Mouse (Mus musculus) spleen, adult 2 months (tissue): ENCODE results near the gene Plekha6. TPM values are rescaled to one million over a fixed set of nuclear protein-coding genes. Genes with fewer than 3 reads are reported as not detected.

Experiments used
- DNase-seq, 2 experiments: peaks; one replicate each; pipeline versions ENCODE4 v3.0.0 to v3.0.0-alpha.2; 2012 to 2021; ENCODE audit warnings: low spot score in 2 of 2, low read depth in 1 of 2
- H3K27ac ChIP-seq: fragments of 200-500 bp; 2 replicates; pipeline ENCODE4 v1.5.1; 2012; ENCODE audit warnings: low read length, inconsistent platforms; ENCODE audit not compliant: insufficient read depth
- H3K27me3 ChIP-seq: fragments of 200-500 bp; 2 replicates; pipeline ENCODE4 v1.6.1; 2012; ENCODE audit warnings: mild to moderate bottlenecking, moderate library complexity, low read length, inconsistent platforms; ENCODE audit not compliant: control insufficient read depth, insufficient read depth
- H3K36me3 ChIP-seq: fragments of 200-500 bp; 2 replicates; pipeline ENCODE4 v1.6.1; 2012; ENCODE audit warnings: mild to moderate bottlenecking, low read length, inconsistent platforms; ENCODE audit not compliant: control insufficient read depth, insufficient read depth
- H3K4me1 ChIP-seq: fragments of 200-500 bp; 2 replicates; pipeline ENCODE4 v1.6.1; 2011; ENCODE audit warnings: inconsistent platforms; ENCODE audit not compliant: control insufficient read depth, insufficient read depth, insufficient read length
- H3K4me3 ChIP-seq: fragments of 200-500 bp; 2 replicates; pipeline ENCODE4 v1.5.1; 2011; ENCODE audit warnings: mild to moderate bottlenecking, inconsistent platforms; ENCODE audit not compliant: insufficient read depth, insufficient read length; ENCODE audit errors: extremely low read depth
- CTCF ChIP-seq: fragments of 200-500 bp; IDR thresholded peaks from 2 replicates; pipeline ENCODE4 v1.5.1; 2011; ENCODE audit warnings: mild to moderate bottlenecking, inconsistent platforms; ENCODE audit not compliant: insufficient read depth, insufficient read length, insufficient replicate concordance; ENCODE audit errors: extremely low read depth
- POLR2A ChIP-seq: fragments of 200-500 bp; IDR thresholded peaks from 2 replicates; pipeline ENCODE4 v1.6.1; 2011; ENCODE audit warnings: low read depth, low read length, inconsistent platforms
- WGBS: fragments of 180-500 bp; shearing (Covaris S2); methylation state at CpG from one replicate; pipeline ENCODE4 v1.1.7; 2018; 5-methylcytosine and 5-hydroxymethylcytosine counted together
- polyA plus RNA-seq: library from polyadenylated mRNA; depleted of rRNA; stranded (reverse); fragments of >200 nt; gene quantifications from 2 replicates; pipeline ENCODE4 v1.2.3, GENCODE M21; 2012

Plekha6 gene
- polyA plus RNA-seq, 1 experiment = 26.0 TPM

DNA sequence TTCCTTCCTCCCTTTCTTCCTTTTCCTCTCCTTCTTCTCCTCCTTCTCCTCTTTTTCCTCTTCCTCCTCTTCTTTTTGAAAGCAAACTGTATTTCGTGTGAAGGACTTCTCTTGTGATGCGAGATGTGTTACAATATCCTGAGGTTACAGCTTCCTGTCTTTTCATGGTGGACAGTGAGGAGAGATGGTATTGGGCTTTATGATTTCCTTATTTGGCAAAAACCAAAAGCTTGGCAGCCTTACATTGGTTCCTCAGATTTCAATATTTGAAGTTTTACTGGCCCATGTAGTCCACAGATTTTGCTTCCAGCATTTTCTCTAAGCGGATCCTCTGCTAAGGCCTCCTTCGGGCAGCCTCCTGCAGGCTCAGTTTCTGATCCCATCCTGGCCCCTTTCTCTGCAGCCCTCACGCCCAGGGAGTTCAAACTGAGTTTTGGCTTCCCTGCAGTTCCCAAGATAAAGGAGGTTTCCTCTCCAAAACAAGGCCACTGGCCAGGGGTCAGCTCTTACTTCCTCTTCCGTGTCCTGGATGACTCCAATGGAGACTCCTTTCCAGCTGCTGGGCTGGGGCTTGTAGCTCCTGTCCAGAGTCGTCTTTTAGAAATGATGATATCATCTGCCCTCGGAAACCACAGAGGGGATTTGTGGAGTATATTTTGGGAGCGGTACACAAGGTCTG is 64.9 kb downstream of the Plekha6 start:
- 60% methylated on average over 9 of the region's 9 CpGs for WGBS
- Histone ChIP-seq H3K27ac (no peak overlapping the region), H3K4me1 (no peaks in the 10 kb centered on the region), H3K36me3 (no peaks in the 10 kb centered on the region), H3K4me3 (no peak overlapping the region), H3K27me3 (no peaks in the 10 kb centered on the region)
- no peak for TF ChIP-seq POLR2A
- no peak for TF ChIP-seq CTCF
- no peak for DNase-seq

DNA sequence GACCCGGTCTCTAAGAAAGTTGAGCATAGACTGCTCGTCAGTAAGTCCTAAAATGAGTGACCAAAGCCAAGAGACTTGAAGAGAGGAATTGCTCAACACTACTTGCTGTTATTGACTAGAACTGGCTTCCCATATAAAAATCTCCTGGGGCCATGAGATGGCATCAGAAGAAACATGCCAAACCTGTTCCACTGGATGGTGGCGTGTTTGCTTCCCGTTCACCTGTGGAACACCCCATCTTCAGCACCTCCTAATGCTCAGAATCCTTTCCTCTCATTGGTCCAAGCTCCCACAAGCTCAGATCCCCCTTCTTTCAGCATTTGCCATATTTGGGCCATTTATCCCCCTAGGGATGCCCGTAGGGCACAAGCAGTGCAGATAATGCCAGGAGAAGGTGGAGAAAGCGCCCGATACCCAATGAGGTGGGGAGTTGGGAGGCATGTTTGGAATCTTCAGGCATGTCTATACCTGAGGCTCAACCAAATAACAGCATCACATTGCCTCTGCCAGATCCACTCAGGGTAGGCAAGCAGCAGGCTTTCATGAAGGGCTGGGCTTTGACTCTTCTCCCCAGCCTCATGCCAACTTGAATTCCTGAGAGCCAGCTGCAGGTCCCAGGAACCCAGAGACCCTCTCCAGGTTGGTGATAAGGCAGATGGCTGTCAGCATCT is 67.6 kb downstream of the Plekha6 start:
- no peak for DNase-seq
- H3K27me3 ChIP-seq = no peaks in the 10 kb centered on the region

DNA sequence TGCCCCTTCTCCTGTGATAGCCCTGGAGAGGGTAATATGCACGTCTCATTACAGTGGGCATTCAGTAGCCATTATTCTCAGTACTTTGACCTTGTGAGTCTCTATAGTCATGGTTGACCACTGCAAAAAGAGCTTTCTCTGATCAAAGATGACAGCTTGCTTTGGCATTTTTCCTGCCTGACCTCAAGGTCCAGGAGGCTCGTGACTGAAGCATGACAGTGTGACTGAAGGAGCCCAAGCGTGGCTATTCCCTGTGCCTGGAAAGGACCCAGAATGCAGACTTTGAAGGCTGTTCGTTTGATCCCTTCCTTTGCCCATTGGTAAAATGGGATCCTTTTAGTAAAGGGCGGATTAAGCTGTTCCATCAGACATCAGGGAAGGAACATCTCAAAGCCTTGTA is 71.9 kb downstream of the Plekha6 start:
- no peaks in the 10 kb centered on the region for H3K27me3 ChIP-seq
- peaks cover 17% of the 10 kb centered on the region; the same call in 1 of the 2 replicates for H3K4me1 ChIP-seq
- WGBS = 86% methylated on average over 5 of the region's 5 CpGs
- H3K4me3 ChIP-seq = no peak overlapping the region
- H3K36me3 ChIP-seq = no peaks in the 10 kb centered on the region
- DNase-seq = no peak
- TF ChIP-seq POLR2A (no peak), CTCF (no peak)
- no peak overlapping the region for H3K27ac ChIP-seq

More for the DNA sequence above, 67.6 kb downstream of the Plekha6 start:
- Histone ChIP-seq H3K4me3 (no peak overlapping the region), H3K4me1 (no peaks in the 10 kb centered on the region), H3K27ac (no peak overlapping the region), H3K36me3 (no peaks in the 10 kb centered on the region)
- TF ChIP-seq POLR2A (no peak), CTCF (no peak)
- 87% methylated on average over 7 of the region's 7 CpGs for WGBS

DNA sequence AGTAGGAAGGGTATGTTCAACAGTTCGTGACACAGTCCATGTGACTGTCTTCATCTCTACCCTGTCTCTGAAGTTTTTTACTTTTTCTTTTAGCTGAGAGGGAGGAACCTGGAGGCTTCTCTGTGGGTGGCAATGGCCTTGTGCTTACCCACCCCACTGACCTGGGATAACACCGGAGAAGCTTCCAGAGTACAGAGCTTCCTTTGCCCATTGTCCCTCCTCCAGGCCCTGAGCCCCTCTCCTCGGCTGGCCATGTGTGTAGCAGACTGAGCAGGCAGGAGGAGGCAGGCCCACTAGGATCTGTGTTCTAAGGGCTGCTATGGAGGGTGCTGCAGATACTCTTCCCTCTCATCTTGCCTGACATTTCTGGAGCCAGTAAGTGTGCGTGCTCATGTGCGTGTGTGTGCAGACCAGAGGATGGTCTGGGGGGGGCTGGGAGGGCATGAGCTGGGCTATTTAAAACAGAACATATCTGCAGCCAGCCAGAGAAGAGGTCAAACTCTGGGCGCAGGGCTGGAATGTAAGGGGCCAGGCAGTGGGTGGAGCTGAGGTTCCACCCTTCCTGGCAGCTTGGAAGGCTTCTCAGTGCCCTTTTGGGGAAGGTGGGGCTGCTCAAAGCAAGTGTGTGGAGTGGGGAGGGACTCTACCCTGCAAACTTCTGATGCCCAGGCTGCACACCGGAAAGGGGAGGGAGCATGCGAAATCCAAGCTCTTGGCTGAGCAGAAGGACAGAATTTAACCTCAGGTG is 72.9 kb downstream of the Plekha6 start:
- TF ChIP-seq POLR2A (no peak), CTCF (no peak)
- Histone ChIP-seq H3K4me1 (peaks cover 17% of the 10 kb centered on the region; the same call in 1 of the 2 replicates), H3K4me3 (no peak overlapping the region), H3K36me3 (no peaks in the 10 kb centered on the region), H3K27ac (0 out of 2 replicates have a peak overlapping the region, but pooled peaks have one; percentile 20), H3K27me3 (no peaks in the 10 kb centered on the region)
- DNase-seq = no peak
- 44% methylated on average over 8 of the region's 8 CpGs for WGBS

DNA sequence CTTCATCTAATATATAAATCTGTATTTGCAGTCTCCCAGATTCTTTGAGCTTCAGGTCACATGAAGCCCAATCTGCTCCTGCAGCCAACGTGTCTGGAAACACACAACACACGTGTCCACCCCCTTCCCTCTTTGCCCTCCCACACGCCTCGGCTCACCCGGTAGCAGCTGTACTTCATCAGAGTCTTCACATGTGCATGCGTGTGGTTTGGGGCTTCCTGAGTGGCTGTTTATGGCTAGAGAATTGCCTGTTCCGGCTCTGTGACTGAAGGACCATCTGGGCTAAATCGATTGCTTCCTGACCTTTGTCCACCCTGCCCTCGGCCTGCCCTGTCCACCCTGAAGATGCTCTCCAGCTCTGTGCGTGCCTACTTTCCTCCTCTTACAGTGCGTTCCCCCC is 73.7 kb downstream of the Plekha6 start:
- Histone ChIP-seq H3K4me1 (peaks cover 17% of the 10 kb centered on the region; the same call in 1 of the 2 replicates), H3K4me3 (peak overlapping the region; percentile 38; the same call in 1 of the 2 replicates), H3K36me3 (no peaks in the 10 kb centered on the region), H3K27ac (peak overlapping the region; percentile 56), H3K27me3 (no peaks in the 10 kb centered on the region)
- WGBS = 3% methylated on average over 11 of the region's 11 CpGs
- TF ChIP-seq POLR2A (no peak), CTCF (no peak)
- DNase-seq = peak; percentile 29 to 61

DNA sequence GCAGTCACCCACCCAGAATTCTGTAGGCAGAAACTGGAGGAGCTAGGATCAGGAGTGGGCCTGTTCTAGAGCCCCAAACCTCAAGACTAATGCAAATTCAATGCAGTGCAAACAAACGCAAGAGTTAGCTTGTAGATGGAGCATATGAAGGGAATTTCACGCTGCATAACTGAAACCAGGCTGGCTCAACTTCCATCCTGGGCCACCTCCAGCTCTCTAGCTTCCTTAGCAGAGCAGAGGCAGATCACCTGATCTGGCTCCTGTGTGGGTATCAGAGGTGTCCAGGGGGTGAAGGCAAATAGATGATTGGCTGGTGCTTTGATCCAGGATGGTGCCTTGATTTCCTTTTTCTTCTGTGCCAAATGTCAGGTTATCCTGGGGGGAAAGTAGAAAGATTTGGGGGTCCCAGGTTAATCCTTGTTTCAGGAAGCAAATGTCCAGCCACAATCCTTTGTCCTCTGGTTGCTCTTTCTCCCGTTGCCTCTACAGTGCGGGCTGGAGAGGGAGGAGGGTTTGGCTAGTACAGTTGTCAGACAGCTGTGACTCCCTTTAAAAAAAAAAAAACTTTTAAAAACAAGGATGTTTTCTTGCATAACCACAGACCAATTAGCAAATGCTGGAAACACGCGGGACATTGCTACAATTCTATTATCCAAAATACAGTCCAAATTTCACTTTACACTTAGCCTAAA is 75.3 kb downstream of the Plekha6 start:
- WGBS = 74% methylated on average over 6 of the region's 6 CpGs
- TF ChIP-seq POLR2A (no peak), CTCF (no peak)
- no peak overlapping the region for H3K27ac ChIP-seq
- H3K4me3 ChIP-seq = no peak overlapping the region
- no peaks in the 10 kb centered on the region for H3K27me3 ChIP-seq
- peaks cover 17% of the 10 kb centered on the region; the same call in 1 of the 2 replicates for H3K4me1 ChIP-seq
- DNase-seq = no peak
- H3K36me3 ChIP-seq = no peaks in the 10 kb centered on the region
